Mouse (Mus musculus) CH12.LX (cell line): ENCODE results near the gene Cldnd2. TPM values are rescaled to one million over a fixed set of nuclear protein-coding genes. Genes with fewer than 3 reads are reported as not detected.

ENCODE experiments used
- DNase-seq: peaks from one replicate; pipeline ENCODE4 v3.0.0-alpha.2; 2013; ENCODE audit errors: extremely low read depth
- H3K27ac ChIP-seq: 2 replicates; pipeline ENCODE4 v1.5.1; 2012; ENCODE audit warnings: low read depth, mild to moderate bottlenecking, control low read depth, moderate library complexity; ENCODE audit not compliant: insufficient read depth
- H3K27me3 ChIP-seq: replicated peaks from 2 replicates; pipeline ENCODE3; 2012; ENCODE audit warnings: inconsistent platforms
- H3K36me3 ChIP-seq, 2 experiments: replicated peaks in 1 of 2; 2 replicates each; pipeline versions ENCODE3 to v1.6.1; 2012; ENCODE audit warnings: inconsistent platforms in 1 of 2, low read length in 1 of 2, mild to moderate bottlenecking in 1 of 2, mixed read lengths in 1 of 2, moderate library complexity in 1 of 2; ENCODE audit not compliant: control insufficient read depth in 1 of 2, insufficient read depth in 1 of 2
- H3K4me1 ChIP-seq, 2 experiments: 2 replicates each; pipeline ENCODE4 v1.6.1; 2012; ENCODE audit warnings: inconsistent platforms in 1 of 2, moderate library complexity in 1 of 2; ENCODE audit not compliant: insufficient read depth in 2 of 2, control insufficient read depth in 1 of 2
- H3K4me2 ChIP-seq: 2 replicates; pipeline ENCODE4 v1.6.1; 2012; ENCODE audit warnings: low read depth, mild to moderate bottlenecking, control low read depth; ENCODE audit not compliant: poor library complexity, insufficient read depth, severe bottlenecking
- H3K4me3 ChIP-seq, 3 experiments: fragments of 150-350 bp in 1 of 3; sonication (generic) in 1 of 3; replicated peaks in 1 of 3; 2 replicates each; pipeline versions ENCODE3 to v1.5.1; 2011 to 2012; ENCODE audit warnings: low read depth in 2 of 3, low read length in 2 of 3, mild to moderate bottlenecking in 2 of 3, moderate library complexity in 2 of 3, control low read depth in 1 of 3, improper control_type of control experiment in 1 of 3, inconsistent platforms in 1 of 3, mixed read lengths in 1 of 3; ENCODE audit not compliant: poor library complexity in 1 of 3
- H3K79me2 ChIP-seq: replicated peaks from 2 replicates; pipeline ENCODE4 v1.6.1; 2012; ENCODE audit warnings: mild to moderate bottlenecking, moderate library complexity; ENCODE audit not compliant: control insufficient read depth, poor library complexity, insufficient read depth, severe bottlenecking; ENCODE audit errors: extremely low read depth
- H3K9ac ChIP-seq: 2 replicates; pipeline ENCODE4 v1.6.1; 2012; ENCODE audit warnings: low read depth, mild to moderate bottlenecking, control low read depth, moderate library complexity; ENCODE audit not compliant: insufficient read depth
- H3K9me3 ChIP-seq: replicated peaks from 2 replicates; pipeline ENCODE3; 2012; ENCODE audit warnings: low read length, inconsistent platforms, mixed read lengths
- BHLHE40 ChIP-seq: IDR thresholded peaks from 2 replicates; pipeline ENCODE4 v1.6.1; 2011; ENCODE audit warnings: mild to moderate bottlenecking, low read depth, low read length, improper control_type of control experiment
- CHD1 ChIP-seq: IDR thresholded peaks from 2 replicates; pipeline ENCODE4 v1.6.1; 2012; ENCODE audit warnings: low read depth, low read length, improper control_type of control experiment, inconsistent platforms
- CHD2 ChIP-seq: IDR thresholded peaks from 2 replicates; pipeline ENCODE4 v1.6.1; 2011; ENCODE audit warnings: low read length, improper control_type of control experiment
- CTCF ChIP-seq, 2 experiments: IDR thresholded peaks in 1 of 2; conservative IDR thresholded peaks in 1 of 2; 2 replicates each; pipeline ENCODE4 v1.5.1; 2011 to 2012; ENCODE audit warnings: low read depth in 2 of 2, low read length in 2 of 2, improper control_type of control experiment in 1 of 2, inconsistent platforms in 1 of 2, mild to moderate bottlenecking in 1 of 2, moderate library complexity in 1 of 2
- EP300 ChIP-seq: IDR thresholded peaks from 2 replicates; pipeline ENCODE4 v1.6.1; 2011; ENCODE audit warnings: low read length, improper control_type of control experiment
- GABPA ChIP-seq: IDR thresholded peaks from 2 replicates; pipeline ENCODE4 v1.6.1; 2012; ENCODE audit warnings: low read depth, low read length, improper control_type of control experiment, inconsistent platforms; ENCODE audit not compliant: insufficient replicate concordance
- MAZ ChIP-seq: IDR thresholded peaks from 2 replicates; pipeline ENCODE4 v1.6.1; 2012; ENCODE audit warnings: low read depth, mild to moderate bottlenecking, inconsistent platforms, low read length, improper control_type of control experiment, moderate library complexity
- MXI1 ChIP-seq: IDR thresholded peaks from 2 replicates; pipeline ENCODE4 v1.6.1; 2011; ENCODE audit warnings: mild to moderate bottlenecking, low read depth, low read length, improper control_type of control experiment
- SIN3A ChIP-seq: IDR thresholded peaks from 2 replicates; pipeline ENCODE4 v1.6.1; 2012; ENCODE audit warnings: low read length, improper control_type of control experiment, inconsistent platforms
- SMC3 ChIP-seq: IDR thresholded peaks from 2 replicates; pipeline ENCODE4 v1.6.1; 2011; ENCODE audit warnings: low read depth, low read length, improper control_type of control experiment
- TBP ChIP-seq: conservative IDR thresholded peaks from 2 replicates; pipeline ENCODE4 v1.6.1; 2011; ENCODE audit warnings: low read depth, low read length, improper control_type of control experiment
- UBTF ChIP-seq: IDR thresholded peaks from 2 replicates; pipeline ENCODE4 v1.6.1; 2012; ENCODE audit warnings: low read depth, mild to moderate bottlenecking, inconsistent platforms, low read length, improper control_type of control experiment, moderate library complexity
- USF2 ChIP-seq: conservative IDR thresholded peaks from 2 replicates; pipeline ENCODE4 v1.6.1; 2011; ENCODE audit warnings: low read depth, low read length, improper control_type of control experiment
- ZC3H11A ChIP-seq: IDR thresholded peaks from 2 replicates; pipeline ENCODE4 v1.6.1; 2012; ENCODE audit warnings: low read depth, mild to moderate bottlenecking, inconsistent platforms, low read length, improper control_type of control experiment
- ZKSCAN1 ChIP-seq: IDR thresholded peaks from 2 replicates; pipeline ENCODE4 v1.6.1; 2012; ENCODE audit warnings: low read depth, inconsistent platforms, low read length, improper control_type of control experiment, borderline replicate concordance
- ZMIZ1 ChIP-seq: IDR thresholded peaks from 2 replicates; pipeline ENCODE4 v1.6.1; 2012; ENCODE audit warnings: low read depth, mild to moderate bottlenecking, inconsistent platforms, low read length, improper control_type of control experiment
- ZNF384 ChIP-seq: IDR thresholded peaks from 2 replicates; pipeline ENCODE4 v1.6.1; 2012; ENCODE audit warnings: low read depth, low read length, improper control_type of control experiment, inconsistent platforms
- dilution Hi-C: fragments of 300-500 bp; cut with MboI; formaldehyde crosslinking; loops from 2 replicates; pipeline ENCODE4 v1.14.3; 2020; ENCODE audit warnings: low sequenced_read_pairs; ENCODE audit not compliant: extremely low pct_unique_long_range_greater_than_20kb, extremely low pct_ligation_motif_present
- in situ Hi-C: fragments of 300-500 bp; cut with MboI; formaldehyde crosslinking; loops from 3 replicates; pipeline ENCODE4 v1.14.3; 2019; ENCODE audit warnings: low sequenced_read_pairs, low pct_ligation_motif_present, low pct_unique_long_range_greater_than_20kb, mixed read lengths
- polyA plus RNA-seq: library from polyadenylated mRNA; unstranded; fragments of >175 nt; gene quantifications from 2 replicates; pipeline ENCODE4 v1.2.1, GENCODE M21; 2012; ENCODE audit warnings: low read depth; ENCODE audit not compliant: insufficient read length
- total RNA-seq, 2 experiments: library from RNA; depleted of rRNA; stranded (reverse); fragments of 300-350 nt in 1 of 2; fragments of >200 nt in 1 of 2; gene quantifications; 2 replicates each; pipeline ENCODE4 v1.2.3; 2012 to 2014

Cldnd2 gene
- total and polyA plus RNA-seq, 3 experiments: not detected

DNA sequence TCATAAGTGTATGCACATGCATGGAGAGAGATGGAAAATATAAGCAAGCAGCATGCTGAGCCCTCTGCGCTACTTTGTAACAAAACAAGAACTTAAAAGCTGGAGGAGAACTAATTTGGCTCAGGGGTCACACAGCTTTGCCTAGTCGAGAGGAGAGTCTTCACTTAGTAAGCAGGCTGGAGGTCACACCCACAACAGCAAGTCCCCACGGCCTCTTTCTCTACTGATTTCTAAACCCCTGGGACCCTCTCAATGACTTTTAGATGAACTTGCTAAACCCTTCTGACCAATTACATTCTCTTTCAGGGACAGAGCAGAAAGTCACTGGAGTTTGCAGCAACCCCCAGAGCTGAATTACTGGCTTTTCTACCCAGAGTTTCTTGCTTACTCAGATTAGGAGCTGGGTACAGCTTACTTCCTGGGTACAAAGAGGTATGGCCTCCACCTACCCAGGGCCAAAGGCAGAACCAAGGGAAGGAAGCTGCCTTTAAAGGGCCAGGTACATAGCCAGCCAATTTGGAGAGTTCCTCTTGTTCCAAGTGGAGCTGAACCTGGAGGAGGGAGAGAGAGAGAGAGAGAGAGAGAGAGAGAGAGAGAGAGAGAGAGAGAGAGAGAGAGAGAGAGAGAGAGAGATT, 16.5 kb upstream of the Cldnd2 start:
- H3K9me3 ChIP-seq: peaks cover 4% of the 10 kb centered on the region
- no peaks in the 10 kb centered on the region for H3K79me2 ChIP-seq
- no peak overlapping the region for H3K4me2 ChIP-seq
- in situ Hi-C loops: loop anchor here (5.0 to 25.0 kb wide), 3 partner anchors 38 to 1363 kb away; partner anchors contain the start of genes Siglecf and Vsig10l
- no peaks in the 10 kb centered on the region for H3K27me3 ChIP-seq
- peak; percentile 37 for DNase-seq
- H3K27ac ChIP-seq: no peak overlapping the region
- peaks cover 0 to 22% of the 10 kb centered on the region in 2 experiments for H3K36me3 ChIP-seq
- H3K4me3 ChIP-seq: no peak overlapping the region
- no peak overlapping the region for H3K9ac ChIP-seq
- dilution Hi-C loops: no loop called here
- TF ChIP-seq CHD2 (no peak), MAZ (no peak), SMC3 (no peak), USF2 (no peak), CHD1 (no peak), CTCF (conservative IDR thresholded peaks at IDR 0.05 in 1 of 2, IDR thresholded peaks at IDR 0.05 in 1 of 2; ENCODE audit: low read depth in 2 of 2, low read length in 2 of 2) (no peak), EP300 (no peak), ZC3H11A (no peak), ZNF384 (no peak), UBTF (no peak), BHLHE40 (no peak), GABPA (no peak), ZMIZ1 (no peak), ZKSCAN1 (no peak), MXI1 (no peak), SIN3A (no peak)
- TF ChIP-seq, all 38 proteins: peak for 0
- H3K4me1 ChIP-seq: peaks cover 3 to 21% of the 10 kb centered on the region in 2 experiments; a peak in 2 of 4 replicates

DNA sequence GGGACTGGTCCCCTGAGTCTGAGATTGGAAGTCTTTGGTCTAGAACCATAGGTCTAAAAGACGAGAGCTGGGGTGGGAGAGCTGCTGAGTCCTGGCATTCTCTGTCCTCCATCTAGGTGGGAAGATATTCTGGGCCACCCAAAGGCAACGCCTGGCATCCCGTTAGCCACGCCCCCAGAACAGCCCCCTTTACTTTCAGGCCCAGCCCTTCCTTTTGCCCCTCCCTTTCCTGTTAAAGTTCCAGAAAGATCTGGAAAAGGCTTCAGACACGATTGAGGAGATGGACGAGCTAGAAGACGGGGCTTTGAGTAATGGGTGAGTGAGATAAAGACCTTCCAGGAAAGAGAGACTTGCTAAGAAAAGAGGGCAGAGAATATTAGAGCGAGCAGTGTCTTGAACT, 13.2 kb upstream of the Cldnd2 start, which contains the start of gene Lim2:
Gene Lim2 (plus strand): TSS at position 265 of the 400 bp plus-strand sequence.
- in situ Hi-C loops: loop anchor here (10.0 kb wide), 1 partner anchor 73 kb away; the partner anchor contains the start of gene Siglecf
- H3K4me1 ChIP-seq: peaks cover 3 to 21% of the 10 kb centered on the region in 2 experiments; a peak in 2 of 4 replicates

More for the DNA sequence above, 13.2 kb upstream of the Cldnd2 start, which contains the start of gene Lim2:
- H3K9me3 ChIP-seq: peaks cover 11% of the 10 kb centered on the region
- dilution Hi-C loops: no loop called here
- DNase-seq: no peak
- no peaks in the 10 kb centered on the region for H3K36me3 ChIP-seq
- no peaks in the 10 kb centered on the region for H3K79me2 ChIP-seq
- no peak within 1 kb of the TSS for H3K4me3 ChIP-seq
- no peak for TF ChIP-seq CTCF (conservative IDR thresholded peaks at IDR 0.05 in 1 of 2, IDR thresholded peaks at IDR 0.05 in 1 of 2; ENCODE audit: low read depth in 2 of 2, low read length in 2 of 2)
- TF ChIP-seq CHD1: no peak
- TF ChIP-seq TBP: no peak
- no peak within 1 kb of the TSS for H3K9ac ChIP-seq
- H3K27ac ChIP-seq: no peak within 1 kb of the TSS
- no peak within 1 kb of the TSS for H3K4me2 ChIP-seq
- no peaks in the 10 kb centered on the region for H3K27me3 ChIP-seq
